Mouse (Mus musculus) thymus, adult 2 months (tissue): ENCODE measurements around the gene Acly.

Source experiments
- CTCF ChIP-seq: fragments of 200-500 bp; IDR thresholded peaks from 2 replicates; pipeline ENCODE4 v1.5.1; 2012; ENCODE audit warnings: mild to moderate bottlenecking, control low read depth, low read length, moderate library complexity, borderline replicate concordance; ENCODE audit not compliant: control insufficient read depth, poor library complexity, insufficient read depth; ENCODE audit errors: extremely low read depth
- POLR2A ChIP-seq: fragments of 200-500 bp; IDR thresholded peaks from 2 replicates; pipeline ENCODE4 v1.6.1; 2012; ENCODE audit warnings: mild to moderate bottlenecking, low read length, control low read depth, moderate library complexity; ENCODE audit not compliant: control insufficient read depth, poor library complexity, insufficient read depth; ENCODE audit errors: extremely low read depth

DNA sequence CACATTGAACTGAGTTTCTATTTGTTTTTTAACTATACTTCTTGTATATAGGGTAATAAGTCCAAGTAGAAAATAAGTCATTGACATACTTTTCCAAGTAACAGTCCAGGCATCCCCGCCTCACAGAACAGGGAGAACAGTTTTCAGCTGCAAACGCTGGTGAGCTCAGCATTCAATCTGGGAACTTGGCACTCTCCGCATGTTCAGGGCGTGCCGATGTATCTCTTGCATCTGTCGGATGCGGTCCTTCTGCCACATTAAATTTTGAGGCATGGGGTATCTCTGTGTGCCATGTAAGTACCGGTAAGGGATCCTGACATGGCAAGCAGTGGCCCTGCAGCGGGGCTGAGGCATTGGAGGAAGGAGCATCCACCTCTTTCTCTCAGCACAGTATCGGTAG, 65.1 kb downstream of the Acly start:
- TF ChIP-seq POLR2A: no peak
- no peak for TF ChIP-seq CTCF
